Mouse (Mus musculus): ENCODE results near the gene Mb21d2. TPM values are rescaled to one million over a fixed set of nuclear protein-coding genes. Genes with fewer than 3 reads are reported as not detected.

The Mb21d2 gene
- total RNA-seq, 4 experiments from 2014 or later: 8.9 to 14.4 (median 11.4) TPM

GRCm38 (mm10) chr16:28902620-28903565 lies 26.6 kb downstream of the Mb21d2 start:
- no peak for DNase-seq (ENCODE audit: low spot score in 2 of 2)

GRCm38 (mm10) chr16:28899161-28899540 lies 30.3 kb downstream of the Mb21d2 start:
- DNase-seq (ENCODE audit: low spot score in 2 of 2): no peak

- DNase-seq (ENCODE audit: low spot score in 2 of 2): no peak
Observed at GRCm38 (mm10) chr16:28898509-28899160, 30.8 kb downstream of the Mb21d2 start.

GRCm38 (mm10) chr16:28896571-28896970 lies 32.9 kb downstream of the Mb21d2 start:
- DNase-seq (ENCODE audit: low spot score in 2 of 2): no peak

GRCm38 (mm10) chr16:28894872-28895271 lies 34.6 kb downstream of the Mb21d2 start:
- DNase-seq (ENCODE audit: low spot score in 2 of 2): no peak

GRCm38 (mm10) chr16:28893266-28893665 lies 36.2 kb downstream of the Mb21d2 start:
- DNase-seq (ENCODE audit: low spot score in 2 of 2): no peak

GRCm38 (mm10) chr16:28886201-28886745 lies 43.2 kb downstream of the Mb21d2 start:
- no peak for DNase-seq (ENCODE audit: low spot score in 2 of 2)

- DNase-seq (ENCODE audit: low spot score in 2 of 2): no peak
Observed at GRCm38 (mm10) chr16:28885474-28885873, 44.0 kb downstream of the Mb21d2 start.

- no peak for DNase-seq (ENCODE audit: low spot score in 2 of 2)
Observed at GRCm38 (mm10) chr16:28884661-28885060, 44.8 kb downstream of the Mb21d2 start.

- no peak for DNase-seq (ENCODE audit: low spot score in 2 of 2)
Observed at GRCm38 (mm10) chr16:28883649-28884048, 45.8 kb downstream of the Mb21d2 start.

- DNase-seq (ENCODE audit: low spot score in 2 of 2): no peak
Observed at GRCm38 (mm10) chr16:28882687-28883428, 46.6 kb downstream of the Mb21d2 start.

GRCm38 (mm10) chr16:28881787-28882186 lies 47.7 kb downstream of the Mb21d2 start:
- DNase-seq (ENCODE audit: low spot score in 2 of 2): no peak

- no peak for DNase-seq (ENCODE audit: low spot score in 2 of 2)
Observed at GRCm38 (mm10) chr16:28880756-28881155, 48.7 kb downstream of the Mb21d2 start.

- no peak for DNase-seq (ENCODE audit: low spot score in 2 of 2)
Observed at GRCm38 (mm10) chr16:28880307-28880681, 49.2 kb downstream of the Mb21d2 start.

GRCm38 (mm10) chr16:28879636-28880306 lies 49.7 kb downstream of the Mb21d2 start:
- no peak for DNase-seq (ENCODE audit: low spot score in 2 of 2)

GRCm38 (mm10) chr16:28877162-28877662 lies 52.3 kb downstream of the Mb21d2 start:
- DNase-seq (ENCODE audit: low spot score in 2 of 2): no peak

- DNase-seq (ENCODE audit: low spot score in 2 of 2): no peak
Observed at GRCm38 (mm10) chr16:28873404-28873895, 56.0 kb downstream of the Mb21d2 start.

- DNase-seq (ENCODE audit: low spot score in 2 of 2): no peak
Observed at GRCm38 (mm10) chr16:28870860-28871259, 58.6 kb downstream of the Mb21d2 start.

- no peak for DNase-seq (ENCODE audit: low spot score in 2 of 2)
Observed at GRCm38 (mm10) chr16:28870456-28870855, 59.0 kb downstream of the Mb21d2 start.

GRCm38 (mm10) chr16:28868864-28869263 lies 60.6 kb downstream of the Mb21d2 start:
- DNase-seq (ENCODE audit: low spot score in 2 of 2): no peak

Measured in gastrocnemius, adult 8-10 months (tissue).